Mouse (Mus musculus): ENCODE data around the gene Cyfip2. TPM values are rescaled to one million over a fixed set of nuclear protein-coding genes. Genes with fewer than 3 reads are reported as not detected.

Gene Cyfip2
- total RNA-seq, 4 experiments from 2014 or later: 534 to 625 (median 593) TPM

Small RNA genes within 50 kb of the gene (microRNA-seq; reads per million reads assigned to microRNA genes)
- 0 to 0.84 reads per million in 2 experiments for gene Mir7239

Other genes starting within 250 kb of the Cyfip2 start
- 1 to 10 TPM; 2.2 to 3.0 (median 2.6) TPM for gene Nipal4, start 146.4 kb downstream of the Cyfip2 start, total RNA-seq (2022)
- 1 to 10 TPM; 3.6 to 5.7 (median 4.2) TPM for gene Fndc9, start 77.3 kb downstream of the Cyfip2 start, total RNA-seq (2022)
- gene Itk, start 76.7 kb upstream of the Cyfip2 start, total RNA-seq (2022): 1 to 10 TPM in 1 of 4 experiments, under 1 TPM in 3; 0.64 to 1.1 (median 0.72) TPM
- not detected for gene Fam71b, start 83.7 kb upstream of the Cyfip2 start, total RNA-seq (2022)
- gene Med7, start 124.1 kb upstream of the Cyfip2 start, total RNA-seq (2022): 10 to 100 TPM; 22.7 to 31.2 (median 25.8) TPM
- 10 to 100 TPM in 1 of 4 experiments, 1 to 10 TPM in 3; 3.0 to 12.0 (median 6.1) TPM for gene Havcr2, start 142.1 kb upstream of the Cyfip2 start, total RNA-seq (2022)
- not detected for gene Gm12169, start 211.4 kb upstream of the Cyfip2 start, total RNA-seq (2022)

Measured in left cerebral cortex, adult 8-10 months (tissue).